Mouse (Mus musculus) heart, embryonic 14.5 days (tissue): ENCODE measurements around the gene Pdzrn4. TPM values are rescaled to one million over a fixed set of nuclear protein-coding genes. Genes with fewer than 3 reads are reported as not detected.

ENCODE experiments used
- ATAC-seq: fragments of 200-750 bp; cut with Nextera tagmentation; 2 replicates; pipeline ENCODE4 v1.8.0; 2017; ENCODE audit warnings: low read depth, moderate TSS enrichment; ENCODE audit not compliant: insufficient number of reproducible peaks, insufficient read depth, low FRiP score
- H3K27ac ChIP-seq, 2 experiments: fragments of 200-500 bp in 1 of 2; fragments of 300-500 bp in 1 of 2; sonication (generic) in 1 of 2; replicated peaks in 1 of 2; 2 replicates each; pipeline ENCODE4 v1.5.1; 2012 to 2014; ENCODE audit warnings: low read depth in 2 of 2, low read length in 2 of 2, control low read depth in 1 of 2, mild to moderate bottlenecking in 1 of 2, mixed read lengths in 1 of 2; ENCODE audit not compliant: control insufficient read depth in 1 of 2, insufficient read depth in 1 of 2
- H3K27me3 ChIP-seq: fragments of 300-500 bp; sonication (generic); 2 replicates; pipeline ENCODE4 v1.6.1; 2014; ENCODE audit warnings: mild to moderate bottlenecking, low read length, control low read depth; ENCODE audit not compliant: control insufficient read depth, insufficient read depth
- H3K36me3 ChIP-seq: fragments of 300-500 bp; sonication (generic); 2 replicates; pipeline ENCODE4 v1.6.1; 2014; ENCODE audit warnings: mild to moderate bottlenecking, control low read depth, low read length, mixed read lengths; ENCODE audit not compliant: control insufficient read depth, insufficient read depth
- H3K4me1 ChIP-seq, 2 experiments: fragments of 200-500 bp in 1 of 2; fragments of 300-500 bp in 1 of 2; sonication (generic) in 1 of 2; 2 replicates each; pipeline ENCODE4 v1.6.1; 2012 to 2014; ENCODE audit warnings: low read length in 2 of 2, control low read depth in 1 of 2, mixed read lengths in 1 of 2; ENCODE audit not compliant: control insufficient read depth in 2 of 2, insufficient read depth in 2 of 2
- H3K4me2 ChIP-seq: fragments of 300-500 bp; sonication (generic); 2 replicates; pipeline ENCODE4 v1.6.1; 2014; ENCODE audit warnings: mild to moderate bottlenecking, low read length
- H3K4me3 ChIP-seq, 2 experiments: fragments of 200-500 bp in 1 of 2; fragments of 300-500 bp in 1 of 2; sonication (generic) in 1 of 2; 2 replicates each; pipeline ENCODE4 v1.5.1; 2012 to 2014; ENCODE audit warnings: low read length in 2 of 2, mild to moderate bottlenecking in 2 of 2, control low read depth in 1 of 2, low read depth in 1 of 2, moderate library complexity in 1 of 2; ENCODE audit not compliant: control insufficient read depth in 1 of 2, insufficient read depth in 1 of 2
- H3K9ac ChIP-seq: fragments of 300-500 bp; sonication (generic); 2 replicates; pipeline ENCODE4 v1.6.1; 2014; ENCODE audit warnings: mild to moderate bottlenecking, low read length
- H3K9me3 ChIP-seq: fragments of 300-500 bp; sonication (generic); 2 replicates; pipeline ENCODE4 v1.6.1; 2016; ENCODE audit warnings: low read length, control low read depth; ENCODE audit not compliant: control insufficient read depth
- WGBS: fragments of 180-500 bp; shearing (Covaris S2); extraction: QIAGEN DNeasy Blood & Tissue Kit; methylation state at CpG from one replicate; pipeline ENCODE4 v1.1.7; 2014; 5-methylcytosine and 5-hydroxymethylcytosine counted together
- polyA plus RNA-seq: library from polyadenylated mRNA; unstranded; fragments of >200 nt; fragmentation: Nextera tagmentation; extraction: Ambion mirVana; gene quantifications from 2 replicates; pipeline ENCODE4 v1.2.1, GENCODE M21; 2014

The Pdzrn4 gene
- polyA plus RNA-seq, 1 experiment from 2014 or later, result 1.00 TPM

DNA sequence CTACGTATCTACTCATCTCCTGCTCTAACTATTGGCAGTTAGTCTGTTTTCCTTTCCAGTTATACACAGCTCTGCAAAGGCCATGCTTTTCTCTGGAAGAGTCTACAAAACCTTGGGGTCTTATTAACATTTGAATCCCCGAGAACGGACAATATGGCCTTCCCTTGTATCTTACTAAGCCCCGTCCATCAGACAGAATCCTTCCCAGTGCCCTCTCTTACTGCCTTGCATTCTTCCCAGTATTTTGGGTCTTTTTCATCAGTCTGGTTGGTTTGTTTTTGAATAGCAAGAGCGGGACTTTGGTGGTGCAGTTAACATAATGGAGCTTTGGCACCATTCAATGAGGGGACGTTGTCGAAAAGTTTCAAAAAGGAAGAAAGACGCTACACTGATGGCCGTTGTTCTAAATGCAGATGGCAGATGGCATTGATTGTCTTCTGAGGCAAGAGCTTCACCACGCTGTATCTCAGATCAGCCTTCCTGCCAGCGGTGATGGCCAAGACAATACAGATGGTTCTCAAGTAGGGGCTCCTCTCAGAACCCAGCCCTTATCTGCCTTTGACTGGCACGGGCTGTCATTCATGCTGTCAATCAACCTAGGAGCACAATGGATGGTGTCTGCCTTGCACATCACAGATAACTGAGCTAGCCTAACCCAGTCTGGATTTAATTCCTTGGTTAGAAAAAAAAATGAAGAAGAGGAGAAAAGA is 98.9 kb downstream of the Pdzrn4 start:
- Histone ChIP-seq H3K27me3 (no peaks in the 10 kb centered on the region), H3K4me3 (no peak overlapping the region), H3K36me3 (no peaks in the 10 kb centered on the region), H3K4me1 (no peaks in the 10 kb centered on the region), H3K27ac (no peak overlapping the region), H3K9me3 (no peaks in the 10 kb centered on the region), H3K9ac (no peak overlapping the region), H3K4me2 (no peak overlapping the region)
- no peak for ATAC-seq
- 72% methylated on average over 12 of the region's 12 CpGs for whole genome bisulfite sequencing

GRCm38 (mm10) chr15:92500276-92500838 is 103.7 kb downstream of the Pdzrn4 start:
- H3K36me3 ChIP-seq, result no peaks in the 10 kb centered on the region
- H3K9ac ChIP-seq, result no peak overlapping the region
- WGBS, result 63% methylated on average over 9 of the region's 9 CpGs
- no peaks in the 10 kb centered on the region for H3K9me3 ChIP-seq
- H3K4me2 ChIP-seq, result no peak overlapping the region
- H3K27ac ChIP-seq, result no peak overlapping the region
- ATAC-seq, result no peak
- H3K4me1 ChIP-seq, result no peaks in the 10 kb centered on the region
- no peak overlapping the region for H3K4me3 ChIP-seq
- H3K27me3 ChIP-seq, result no peaks in the 10 kb centered on the region

- Histone ChIP-seq H3K4me2 (no peak overlapping the region), H3K9ac (no peak overlapping the region), H3K27ac (no peak overlapping the region), H3K4me1 (no peaks in the 10 kb centered on the region), H3K36me3 (no peaks in the 10 kb centered on the region), H3K4me3 (no peak overlapping the region), H3K9me3 (no peaks in the 10 kb centered on the region), H3K27me3 (no peaks in the 10 kb centered on the region)
- ATAC-seq, result no peak
- 36% methylated on average over 1 of the region's 1 CpGs for WGBS
Observed at GRCm38 (mm10) chr15:92502797-92503196, 106.1 kb downstream of the Pdzrn4 start.

GRCm38 (mm10) chr15:92509372-92509771 is 112.7 kb downstream of the Pdzrn4 start:
- Histone ChIP-seq H3K4me3 (no peak overlapping the region), H3K36me3 (no peaks in the 10 kb centered on the region), H3K4me2 (no peak overlapping the region), H3K9me3 (no peaks in the 10 kb centered on the region), H3K9ac (no peak overlapping the region), H3K27ac (no peak overlapping the region), H3K4me1 (no peaks in the 10 kb centered on the region), H3K27me3 (no peaks in the 10 kb centered on the region)
- 60% methylated on average over 8 of the region's 8 CpGs for WGBS
- no peak for ATAC-seq

DNA sequence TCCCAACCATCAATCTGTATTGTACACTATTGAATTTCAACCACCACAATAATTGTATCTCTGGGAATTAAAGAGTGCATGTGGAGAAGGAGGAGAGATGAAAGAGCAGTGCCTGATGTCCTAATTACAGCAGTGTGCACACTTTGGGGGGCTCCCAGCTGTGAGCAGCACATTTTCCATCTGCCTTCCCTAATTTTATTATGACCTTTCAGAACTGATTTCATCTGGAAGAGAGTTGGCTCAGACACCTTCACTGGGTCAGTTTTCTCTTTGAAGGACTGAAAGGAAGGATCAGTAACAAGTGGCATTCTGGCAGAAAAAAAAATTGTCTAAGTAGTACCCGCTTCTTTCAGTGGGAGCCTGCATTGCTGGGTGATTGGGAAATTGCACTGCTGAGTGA is 119.0 kb downstream of the Pdzrn4 start:
- Histone ChIP-seq H3K4me3 (no peak overlapping the region), H3K27ac (no peak overlapping the region), H3K9me3 (no peaks in the 10 kb centered on the region), H3K9ac (no peak overlapping the region), H3K36me3 (no peaks in the 10 kb centered on the region), H3K4me1 (no peaks in the 10 kb centered on the region), H3K27me3 (no peaks in the 10 kb centered on the region), H3K4me2 (no peak overlapping the region)
- ATAC-seq, result no peak
- 67% methylated on average over 1 of the region's 1 CpGs for WGBS

DNA sequence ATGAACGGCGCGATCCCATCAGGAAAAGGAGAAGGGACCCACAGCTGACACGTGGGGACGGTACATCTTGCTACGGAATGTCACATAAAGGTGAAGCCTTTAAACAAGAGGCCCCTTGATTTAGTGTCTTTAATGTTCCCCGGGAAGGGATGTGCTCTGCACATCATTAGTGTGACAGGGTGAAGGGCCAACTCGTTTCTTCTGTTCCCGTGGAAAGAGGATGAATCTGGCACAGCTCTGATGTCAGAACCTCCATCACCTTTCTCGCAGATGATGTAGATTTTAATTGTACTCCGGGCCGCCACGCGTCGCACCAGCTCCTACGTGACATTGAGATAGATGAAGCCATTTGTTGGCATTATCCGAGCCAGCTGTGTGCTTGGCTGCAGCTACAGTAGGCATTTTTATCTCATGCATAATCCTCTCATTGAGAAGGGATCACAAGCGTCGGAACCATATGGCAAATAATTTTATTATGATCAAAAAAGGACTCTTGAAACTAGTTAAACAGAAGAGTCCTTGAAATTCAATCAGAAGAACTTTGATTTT is 124.1 kb downstream of the Pdzrn4 start:
- Histone ChIP-seq H3K36me3 (no peaks in the 10 kb centered on the region), H3K27me3 (no peaks in the 10 kb centered on the region), H3K9ac (no peak overlapping the region), H3K4me1 (peaks cover 2 to 6% of the 10 kb centered on the region in 2 experiments), H3K4me2 (peak overlapping the region; percentile 59), H3K27ac (no peak overlapping the region), H3K4me3 (no peak overlapping the region), H3K9me3 (no peaks in the 10 kb centered on the region)
- WGBS, result 39% methylated on average over 19 of the region's 19 CpGs
- no peak for ATAC-seq

DNA sequence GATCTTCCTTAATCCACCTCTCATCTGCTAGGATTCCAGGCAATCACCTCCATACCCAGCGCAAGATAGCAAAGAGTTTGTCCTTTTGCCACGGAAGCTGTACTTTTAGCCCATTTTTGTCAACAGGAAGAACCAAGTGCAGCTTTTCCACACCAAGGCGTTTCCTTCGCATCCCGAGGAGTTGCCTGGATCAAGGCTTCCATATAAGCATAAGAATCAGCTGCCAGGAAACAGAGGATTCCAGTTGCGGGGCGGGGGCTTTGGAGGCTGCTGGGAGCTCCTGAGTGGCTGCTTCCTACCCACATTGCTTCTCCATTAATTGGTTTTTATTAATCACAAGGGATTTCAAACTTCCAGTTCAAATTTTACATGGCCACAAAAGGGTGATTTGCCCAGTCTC is 125.0 kb downstream of the Pdzrn4 start:
- ATAC-seq, result no peak
- 3% methylated on average over 7 of the region's 7 CpGs for WGBS
- H3K4me2 ChIP-seq, result peak overlapping the region; percentile 59
- peaks cover 2 to 6% of the 10 kb centered on the region in 2 experiments for H3K4me1 ChIP-seq
- peak overlapping the region in 1 of 2 experiments; percentile 23; a peak in 1 of 4 replicates for H3K4me3 ChIP-seq
- peak overlapping the region; percentile 38; the same call in 1 of the 2 replicates for H3K9ac ChIP-seq
- H3K9me3 ChIP-seq, result 0 out of 2 replicates have a peak, but pooled peaks cover under 1% of the 10 kb centered on the region
- no peaks in the 10 kb centered on the region for H3K36me3 ChIP-seq
- H3K27me3 ChIP-seq, result no peaks in the 10 kb centered on the region
- H3K27ac ChIP-seq, result no peak overlapping the region
